Mouse (Mus musculus): ENCODE results near the gene Bcl2l1. TPM values are rescaled to one million over a fixed set of nuclear protein-coding genes. Genes with fewer than 3 reads are reported as not detected.

Gene Bcl2l1
- polyA plus RNA-seq, 1 experiment from 2014 or later: 138 TPM

DNA sequence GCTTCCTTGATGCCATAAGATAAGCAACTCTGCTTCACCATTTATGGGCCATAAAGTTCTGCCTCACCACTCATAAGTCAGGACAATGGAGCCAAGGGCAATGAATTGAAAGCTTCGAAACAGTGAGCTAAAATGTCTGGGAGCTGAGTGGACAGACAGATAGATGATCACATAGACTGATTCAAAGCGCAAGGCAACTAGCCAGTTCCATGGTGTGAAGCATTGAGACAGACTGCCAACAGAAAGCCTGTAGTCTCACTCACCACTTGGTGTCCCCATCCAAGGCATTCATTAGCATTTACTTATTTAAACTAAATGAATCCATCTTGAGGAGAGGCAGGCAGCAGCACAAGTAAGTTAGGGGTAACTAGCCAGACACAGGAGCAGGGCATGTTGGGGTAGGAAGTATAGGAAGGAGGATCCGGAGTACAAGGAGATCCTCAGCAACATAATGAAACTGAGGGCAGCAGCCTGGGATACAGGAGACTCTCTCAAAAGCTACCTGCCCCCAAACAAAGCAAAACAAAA lies 12.4 kb downstream of the Bcl2l1 start:
- ATAC-seq: no peak
- no peaks in the 10 kb centered on the region for H3K36me3 ChIP-seq (ENCODE audit: control insufficient read depth, insufficient read depth, low read length)
- no peak overlapping the region for H3K4me3 ChIP-seq (ENCODE audit: low read length)
- WGBS: 95% methylated on average over 3 of the region's 3 CpGs
- no peak overlapping the region for H3K9ac ChIP-seq (ENCODE audit: low read depth, low read length)
- peaks cover 42% of the 10 kb centered on the region for H3K4me1 ChIP-seq (ENCODE audit: control insufficient read depth, insufficient read depth, low read depth, low read length)
- H3K27ac ChIP-seq (ENCODE audit: low read depth, low read length): no peak overlapping the region; the same call in 1 of the 2 replicates
- H3K9me3 ChIP-seq (ENCODE audit: control insufficient read depth, low read length): no peaks in the 10 kb centered on the region
- H3K27me3 ChIP-seq (replicated peaks; ENCODE audit: control insufficient read depth, insufficient read depth, low read length): no peaks in the 10 kb centered on the region
- H3K4me2 ChIP-seq (ENCODE audit: low read length): no peak overlapping the region

DNA sequence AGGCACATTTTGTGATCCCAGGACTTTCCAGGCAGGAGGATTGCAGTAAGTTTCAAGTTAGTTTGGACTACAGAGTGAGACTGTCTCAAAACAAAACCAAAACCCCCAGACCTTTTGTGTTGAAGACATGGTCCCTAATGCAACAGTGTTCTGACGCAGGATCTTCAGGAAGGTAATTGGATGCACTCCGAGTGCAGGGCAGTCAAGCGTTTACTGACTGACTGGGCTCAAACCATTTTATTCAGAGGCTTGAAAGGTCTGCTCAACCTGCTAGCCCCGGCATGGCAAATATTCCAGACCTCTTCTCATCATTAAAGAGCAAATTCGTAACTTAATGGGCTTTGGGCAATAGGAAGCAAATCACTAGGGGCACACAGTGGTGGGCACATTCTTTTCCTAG lies 12.8 kb downstream of the Bcl2l1 start:
- no peaks in the 10 kb centered on the region for H3K36me3 ChIP-seq (ENCODE audit: control insufficient read depth, insufficient read depth, low read length)
- no peak for ATAC-seq
- no peak overlapping the region for H3K4me3 ChIP-seq (ENCODE audit: low read length)
- peaks cover 42% of the 10 kb centered on the region for H3K4me1 ChIP-seq (ENCODE audit: control insufficient read depth, insufficient read depth, low read depth, low read length)
- H3K9me3 ChIP-seq (ENCODE audit: control insufficient read depth, low read length): no peaks in the 10 kb centered on the region
- no peak overlapping the region for H3K4me2 ChIP-seq (ENCODE audit: low read length)
- H3K27ac ChIP-seq (ENCODE audit: low read depth, low read length): no peak overlapping the region
- no peak overlapping the region for H3K9ac ChIP-seq (ENCODE audit: low read depth, low read length)
- no peaks in the 10 kb centered on the region for H3K27me3 ChIP-seq (replicated peaks; ENCODE audit: control insufficient read depth, insufficient read depth, low read length)
- 58% methylated on average over 5 of the region's 5 CpGs for WGBS

DNA sequence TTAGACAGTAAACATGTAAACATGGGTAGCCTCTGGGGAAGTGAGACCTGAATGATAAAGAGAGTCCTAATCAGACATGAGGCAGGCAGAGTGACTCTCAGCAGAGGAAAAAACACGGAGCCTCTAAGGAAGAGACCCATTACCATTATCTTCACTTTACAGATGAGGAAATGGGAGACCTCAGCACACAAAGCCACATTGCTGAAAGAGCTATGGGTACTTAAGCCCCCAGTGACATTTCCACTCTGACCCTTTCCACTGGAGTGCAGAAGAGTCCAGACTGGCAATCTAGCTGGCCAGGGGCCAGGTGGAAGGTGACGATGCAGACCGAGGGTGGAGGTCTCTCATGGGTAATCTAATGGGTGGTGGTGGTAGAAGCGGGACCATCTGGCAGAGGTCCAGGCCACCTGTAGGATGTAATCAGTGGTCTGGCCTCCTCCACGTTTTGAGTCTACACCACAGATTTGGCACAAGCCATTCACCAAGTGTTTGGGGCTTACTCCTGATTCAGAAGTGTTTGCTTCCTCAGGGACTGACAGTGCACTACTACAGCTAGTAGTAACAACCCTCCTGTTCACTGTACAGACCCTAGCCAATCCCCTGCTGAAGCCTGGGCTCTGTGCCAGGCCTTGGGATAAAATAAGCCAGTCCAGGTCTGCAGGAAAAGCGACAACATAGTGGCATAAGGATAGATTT lies 13.8 kb downstream of the Bcl2l1 start:
- H3K36me3 ChIP-seq (ENCODE audit: control insufficient read depth, insufficient read depth, low read length): no peaks in the 10 kb centered on the region
- H3K27me3 ChIP-seq (replicated peaks; ENCODE audit: control insufficient read depth, insufficient read depth, low read length): no peaks in the 10 kb centered on the region
- WGBS: 39% methylated on average over 6 of the region's 6 CpGs
- H3K9me3 ChIP-seq (ENCODE audit: control insufficient read depth, low read length): no peaks in the 10 kb centered on the region
- H3K4me3 ChIP-seq (ENCODE audit: low read length): no peak overlapping the region
- H3K4me2 ChIP-seq (ENCODE audit: low read length): no peak overlapping the region
- H3K4me1 ChIP-seq (ENCODE audit: control insufficient read depth, insufficient read depth, low read depth, low read length): peaks cover 42% of the 10 kb centered on the region
- no peak overlapping the region; the same call in 1 of the 2 replicates for H3K27ac ChIP-seq (ENCODE audit: low read depth, low read length)
- no peak overlapping the region for H3K9ac ChIP-seq (ENCODE audit: low read depth, low read length)
- peak; percentile 71 for ATAC-seq

DNA sequence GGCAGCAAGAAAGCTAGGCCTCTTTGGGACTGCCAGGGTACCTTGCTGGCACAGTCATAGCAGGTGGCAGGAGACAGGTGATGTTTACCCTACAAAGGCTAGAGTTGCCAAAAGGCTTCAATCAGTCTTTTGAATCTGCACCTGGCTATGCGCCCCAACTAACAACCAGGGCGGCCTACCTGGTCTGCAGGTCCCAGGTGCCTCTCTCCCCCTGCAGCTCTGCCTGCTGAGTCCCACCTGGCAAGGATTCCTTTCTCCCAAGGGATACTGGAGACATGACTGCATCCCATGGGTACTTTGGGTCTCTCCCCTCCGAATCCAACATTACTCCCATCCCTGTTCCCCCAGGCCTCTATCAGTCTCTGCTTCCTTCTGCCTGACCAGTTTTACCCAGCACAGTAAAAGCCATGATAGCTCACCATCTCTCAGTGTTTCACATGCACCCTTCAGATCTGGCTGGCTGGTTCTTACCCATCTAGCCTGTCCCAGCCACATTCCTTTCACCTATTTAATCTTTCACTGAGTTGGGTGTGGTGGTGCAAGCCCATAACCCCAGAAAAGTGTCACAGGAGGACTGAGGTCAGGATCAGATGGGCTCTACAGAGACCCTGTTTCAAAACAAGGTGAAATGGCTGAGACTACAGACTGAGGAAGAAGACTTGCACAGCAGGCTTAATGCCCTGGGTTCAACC lies 14.7 kb downstream of the Bcl2l1 start:
- Histone ChIP-seq H3K4me2 (ENCODE audit: low read length) (no peak overlapping the region), H3K9me3 (ENCODE audit: control insufficient read depth, low read length) (no peaks in the 10 kb centered on the region), H3K27ac (ENCODE audit: low read depth, low read length) (no peak overlapping the region), H3K4me3 (ENCODE audit: low read length) (no peak overlapping the region), H3K4me1 (ENCODE audit: control insufficient read depth, insufficient read depth, low read depth, low read length) (peaks cover 42% of the 10 kb centered on the region), H3K27me3 (replicated peaks; ENCODE audit: control insufficient read depth, insufficient read depth, low read length) (no peaks in the 10 kb centered on the region), H3K36me3 (ENCODE audit: control insufficient read depth, insufficient read depth, low read length) (no peaks in the 10 kb centered on the region), H3K9ac (ENCODE audit: low read depth, low read length) (no peak overlapping the region)
- 90% methylated on average over 3 of the region's 3 CpGs for WGBS
- ATAC-seq: no peak

DNA sequence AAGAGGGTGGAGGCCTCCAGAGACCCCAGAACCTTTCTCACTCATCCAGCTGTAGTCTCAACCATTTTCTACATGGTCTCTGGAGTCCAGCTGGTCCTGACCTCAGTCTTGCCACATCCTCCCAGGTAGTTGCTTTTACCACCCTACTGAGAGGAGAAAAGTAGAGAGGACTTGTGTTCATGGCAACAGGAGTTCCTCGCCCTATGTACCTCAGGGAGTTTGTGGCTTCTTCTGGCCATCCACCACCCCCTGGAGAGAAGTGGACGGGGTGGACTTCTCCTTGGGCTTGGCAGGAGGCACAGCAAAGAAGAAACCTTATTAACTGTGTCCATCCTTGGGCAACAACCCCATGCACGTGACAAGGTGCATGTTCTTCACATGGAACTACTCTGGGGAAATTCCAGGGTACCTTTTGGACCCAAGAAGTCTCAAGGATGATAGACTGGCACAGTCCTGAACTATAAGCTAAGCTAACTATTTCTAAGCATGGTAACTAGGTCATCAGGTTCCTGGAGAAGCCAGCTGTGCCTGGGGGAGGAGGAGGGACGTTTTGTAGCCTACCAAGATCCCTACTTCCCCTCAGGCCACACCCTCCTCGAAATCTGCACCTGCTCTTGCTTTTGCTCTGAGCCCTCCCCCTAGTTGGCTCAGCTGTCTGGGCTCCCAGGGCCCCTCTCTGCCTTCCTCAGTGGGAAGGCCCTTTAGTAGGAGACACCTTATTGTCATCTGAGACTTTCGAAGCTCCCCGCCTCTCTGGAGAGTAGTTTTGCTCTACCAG lies 15.5 kb downstream of the Bcl2l1 start:
- no peak for ATAC-seq

DNA sequence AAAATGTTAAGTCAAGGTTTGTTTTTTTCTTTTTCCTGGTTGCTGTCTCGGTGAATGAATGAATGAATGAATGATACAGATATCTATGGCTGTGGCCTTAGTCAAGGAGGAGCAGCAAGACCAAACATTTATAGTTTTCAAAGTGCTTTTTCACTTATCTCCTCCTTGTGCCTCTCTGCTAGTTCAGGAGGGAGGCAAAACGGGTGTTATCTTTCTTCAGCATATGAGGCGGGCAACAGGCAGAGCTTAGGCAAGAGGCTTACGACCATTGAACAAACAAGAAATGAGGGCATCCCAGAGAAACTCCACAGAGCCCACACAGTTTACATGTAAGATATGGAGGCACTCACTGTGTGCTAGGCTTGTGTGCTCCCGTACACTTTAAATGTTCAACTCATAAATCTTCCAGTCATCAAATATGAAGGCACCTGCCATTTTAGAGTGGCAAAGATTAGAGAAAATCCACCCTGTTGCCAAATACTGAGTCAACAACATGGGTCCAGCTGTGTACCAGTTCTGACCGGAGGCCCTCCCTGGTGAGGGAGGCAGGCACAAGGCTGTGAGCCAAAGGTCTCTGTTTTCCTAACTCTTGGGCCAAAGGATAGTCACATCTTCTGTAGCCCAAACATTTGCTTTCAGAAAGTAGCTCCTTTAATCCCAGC lies 17.2 kb downstream of the Bcl2l1 start:
- 82% methylated on average over 6 of the region's 6 CpGs for WGBS
- Histone ChIP-seq H3K27ac (ENCODE audit: low read depth, low read length) (no peak overlapping the region), H3K36me3 (ENCODE audit: control insufficient read depth, insufficient read depth, low read length) (no peaks in the 10 kb centered on the region), H3K27me3 (replicated peaks; ENCODE audit: control insufficient read depth, insufficient read depth, low read length) (no peaks in the 10 kb centered on the region), H3K4me2 (ENCODE audit: low read length) (no peak overlapping the region), H3K9ac (ENCODE audit: low read depth, low read length) (no peak overlapping the region), H3K9me3 (ENCODE audit: control insufficient read depth, low read length) (no peaks in the 10 kb centered on the region), H3K4me3 (ENCODE audit: low read length) (no peak overlapping the region), H3K4me1 (ENCODE audit: control insufficient read depth, insufficient read depth, low read depth, low read length) (peaks cover 23% of the 10 kb centered on the region)
- no peak for ATAC-seq

More for the DNA sequence above, 15.5 kb downstream of the Bcl2l1 start:
- Histone ChIP-seq H3K4me2 (ENCODE audit: low read length) (no peak overlapping the region), H3K9ac (ENCODE audit: low read depth, low read length) (no peak overlapping the region), H3K27me3 (replicated peaks; ENCODE audit: control insufficient read depth, insufficient read depth, low read length) (no peaks in the 10 kb centered on the region), H3K9me3 (ENCODE audit: control insufficient read depth, low read length) (no peaks in the 10 kb centered on the region), H3K36me3 (ENCODE audit: control insufficient read depth, insufficient read depth, low read length) (no peaks in the 10 kb centered on the region), H3K4me1 (ENCODE audit: control insufficient read depth, insufficient read depth, low read depth, low read length) (peaks cover 36% of the 10 kb centered on the region), H3K4me3 (ENCODE audit: low read length) (no peak overlapping the region), H3K27ac (ENCODE audit: low read depth, low read length) (no peak overlapping the region)
- 72% methylated on average over 7 of the region's 7 CpGs for WGBS

DNA sequence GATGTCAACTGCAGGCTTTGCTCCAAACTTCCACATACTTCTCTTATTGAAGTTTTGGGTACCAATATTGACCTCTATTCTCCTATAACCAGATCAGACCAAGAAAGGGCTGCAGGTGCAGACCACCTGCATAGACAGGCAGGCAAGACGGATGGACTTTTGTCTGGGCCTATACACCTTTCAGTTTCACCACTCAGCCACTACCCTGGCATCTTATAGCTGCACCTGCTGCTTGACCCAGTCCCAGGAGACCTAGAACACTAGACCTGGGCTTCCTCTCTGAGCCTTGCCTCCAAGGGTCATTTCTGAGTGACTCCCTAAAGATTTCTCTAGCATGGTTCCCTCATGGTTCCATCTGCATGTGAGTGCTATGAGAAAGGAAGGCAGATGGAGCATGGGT lies 18.3 kb downstream of the Bcl2l1 start:
- WGBS: 91% methylated on average over 1 of the region's 1 CpGs
- Histone ChIP-seq H3K4me1 (ENCODE audit: control insufficient read depth, insufficient read depth, low read depth, low read length) (peaks cover 16% of the 10 kb centered on the region), H3K9me3 (ENCODE audit: control insufficient read depth, low read length) (no peaks in the 10 kb centered on the region)

DNA sequence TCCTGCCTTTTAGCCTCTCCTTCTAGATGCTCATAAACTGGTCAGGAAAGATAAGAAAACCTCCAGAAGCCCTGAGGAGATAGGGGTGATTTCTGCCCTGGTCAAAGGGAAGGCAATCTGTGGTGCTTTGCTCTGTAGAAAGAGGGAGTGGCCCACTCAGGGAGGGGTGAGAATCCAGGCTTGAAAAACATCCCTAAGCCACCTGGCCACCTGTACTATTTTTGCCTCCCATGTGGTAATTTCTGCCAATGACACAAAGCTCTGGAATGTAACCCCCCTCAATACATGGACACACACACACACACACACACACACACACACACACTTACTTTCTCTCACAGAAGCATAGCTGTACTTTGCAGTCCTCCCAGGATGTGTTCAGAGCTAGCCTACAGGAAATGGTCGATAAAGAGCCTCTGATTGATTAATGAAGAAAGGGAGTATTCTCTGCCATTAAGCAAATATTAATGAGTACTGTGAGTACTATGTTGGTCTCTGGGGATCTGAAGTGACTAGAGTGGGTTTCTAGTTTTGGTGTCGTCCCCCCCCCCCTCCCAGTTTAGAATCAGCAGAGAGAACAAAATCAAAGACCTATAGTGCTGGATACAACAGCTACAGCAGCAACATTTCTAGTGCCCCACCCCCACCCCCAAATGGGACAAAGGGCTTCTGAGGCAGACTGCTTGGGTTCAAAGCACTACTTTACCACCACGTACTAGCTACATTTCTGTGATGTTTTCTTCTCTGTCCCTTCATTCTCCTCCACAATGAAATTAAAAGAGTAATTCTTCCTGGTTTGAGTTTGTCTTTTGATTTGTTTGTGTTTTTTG lies 20.0 kb downstream of the Bcl2l1 start:
- 0 out of 2 replicates have a peak, but pooled peaks have one; percentile 53 for ATAC-seq
- Histone ChIP-seq H3K27ac (ENCODE audit: low read depth, low read length) (no peak overlapping the region), H3K4me2 (ENCODE audit: low read length) (no peak overlapping the region), H3K27me3 (replicated peaks; ENCODE audit: control insufficient read depth, insufficient read depth, low read length) (no peaks in the 10 kb centered on the region), H3K4me1 (ENCODE audit: control insufficient read depth, insufficient read depth, low read depth, low read length) (peaks cover 5% of the 10 kb centered on the region; the same call in 1 of the 2 replicates), H3K9ac (ENCODE audit: low read depth, low read length) (no peak overlapping the region), H3K4me3 (ENCODE audit: low read length) (no peak overlapping the region), H3K9me3 (ENCODE audit: control insufficient read depth, low read length) (no peaks in the 10 kb centered on the region), H3K36me3 (ENCODE audit: control insufficient read depth, insufficient read depth, low read length) (no peaks in the 10 kb centered on the region)
- 45% methylated on average over 3 of the region's 3 CpGs for WGBS

More for the DNA sequence above, 18.3 kb downstream of the Bcl2l1 start:
- H3K4me2 ChIP-seq (ENCODE audit: low read length): no peak overlapping the region
- no peak for ATAC-seq
- H3K36me3 ChIP-seq (ENCODE audit: control insufficient read depth, insufficient read depth, low read length): no peaks in the 10 kb centered on the region
- no peak overlapping the region for H3K27ac ChIP-seq (ENCODE audit: low read depth, low read length)
- no peak overlapping the region for H3K4me3 ChIP-seq (ENCODE audit: low read length)
- no peak overlapping the region for H3K9ac ChIP-seq (ENCODE audit: low read depth, low read length)
- no peaks in the 10 kb centered on the region for H3K27me3 ChIP-seq (replicated peaks; ENCODE audit: control insufficient read depth, insufficient read depth, low read length)
